Mouse (Mus musculus) stomach, embryonic 14.5 days (tissue): ENCODE results near the gene Slc34a2. TPM values are rescaled to one million over a fixed set of nuclear protein-coding genes. Genes with fewer than 3 reads are reported as not detected.

Experiments
- ATAC-seq: fragments of 200-750 bp; cut with Nextera tagmentation; 2 replicates; pipeline ENCODE4 v1.8.0; 2017; ENCODE audit warnings: low read depth, moderate TSS enrichment; ENCODE audit not compliant: insufficient number of reproducible peaks, insufficient read depth, low FRiP score
- H3K27ac ChIP-seq: fragments of 300-500 bp; sonication (generic); 2 replicates; pipeline ENCODE4 v1.5.1; 2014; ENCODE audit warnings: mild to moderate bottlenecking, low read length, moderate library complexity, mixed read lengths
- H3K27me3 ChIP-seq: fragments of 300-500 bp; sonication (generic); 2 replicates; pipeline ENCODE4 v1.6.1; 2014; ENCODE audit warnings: low read length, control low read depth, mixed read lengths; ENCODE audit not compliant: control insufficient read depth, insufficient read depth
- H3K36me3 ChIP-seq: fragments of 300-500 bp; sonication (generic); 2 replicates; pipeline ENCODE4 v1.6.1; 2014; ENCODE audit warnings: mild to moderate bottlenecking, control low read depth, low read length, moderate library complexity, mixed read lengths; ENCODE audit not compliant: control insufficient read depth, insufficient read depth
- H3K4me1 ChIP-seq: fragments of 300-500 bp; sonication (generic); 2 replicates; pipeline ENCODE4 v1.6.1; 2014; ENCODE audit warnings: low read length, control low read depth, mixed read lengths; ENCODE audit not compliant: control insufficient read depth, insufficient read depth
- H3K4me2 ChIP-seq: fragments of 300-500 bp; sonication (generic); replicated peaks from 2 replicates; pipeline ENCODE4 v1.6.1; 2014; ENCODE audit warnings: low read depth, low read length, control low read depth
- H3K4me3 ChIP-seq: fragments of 300-500 bp; sonication (generic); 2 replicates; pipeline ENCODE4 v1.5.1; 2014; ENCODE audit warnings: low read depth, low read length, control low read depth
- H3K9ac ChIP-seq: fragments of 300-500 bp; sonication (generic); replicated peaks from 2 replicates; pipeline ENCODE4 v1.6.1; 2014; ENCODE audit warnings: low read depth, mild to moderate bottlenecking, control low read depth, low read length, moderate library complexity, mixed read lengths
- H3K9me3 ChIP-seq: fragments of 300-500 bp; sonication (generic); 2 replicates; pipeline ENCODE4 v1.6.1; 2016; ENCODE audit warnings: low read depth, low read length, control low read depth; ENCODE audit not compliant: control insufficient read depth
- WGBS: fragments of 180-500 bp; shearing (Covaris S2); extraction: QIAGEN DNeasy Blood & Tissue Kit; methylation state at CpG from one replicate; pipeline ENCODE4 v1.1.7; 2014; 5-methylcytosine and 5-hydroxymethylcytosine counted together
- polyA plus RNA-seq: library from polyadenylated mRNA; unstranded; fragments of >200 nt; fragmentation: Nextera tagmentation; extraction: Ambion mirVana; gene quantifications from 2 replicates; pipeline ENCODE4 v1.2.1, GENCODE M21; 2014

Gene Slc34a2
- polyA plus RNA-seq, 1 experiment from 2014 or later: not detected

GRCm38 (mm10) chr5:53110225-53110624 lies 72.3 kb downstream of the Slc34a2 start:
- Histone ChIP-seq H3K27ac (no peak overlapping the region), H3K36me3 (no peaks in the 10 kb centered on the region), H3K9ac (no peak overlapping the region), H3K27me3 (no peaks in the 10 kb centered on the region), H3K9me3 (no peaks in the 10 kb centered on the region), H3K4me2 (no peak overlapping the region), H3K4me1 (no peaks in the 10 kb centered on the region), H3K4me3 (no peak overlapping the region)
- ATAC-seq: 0 out of 2 replicates have a peak, but pooled peaks have one; percentile 30
- 63% methylated on average over 4 of the region's 4 CpGs for WGBS

GRCm38 (mm10) chr5:53111036-53111435 lies 73.2 kb downstream of the Slc34a2 start:
- no peaks in the 10 kb centered on the region for H3K36me3 ChIP-seq
- no peak overlapping the region for H3K4me3 ChIP-seq
- H3K9me3 ChIP-seq: no peaks in the 10 kb centered on the region
- WGBS: 73% methylated on average over 5 of the region's 5 CpGs
- ATAC-seq: no peak
- no peak overlapping the region for H3K4me2 ChIP-seq
- H3K9ac ChIP-seq: no peak overlapping the region
- H3K4me1 ChIP-seq: no peaks in the 10 kb centered on the region
- H3K27me3 ChIP-seq: no peaks in the 10 kb centered on the region
- H3K27ac ChIP-seq: no peak overlapping the region

GRCm38 (mm10) chr5:53112942-53113341 lies 75.1 kb downstream of the Slc34a2 start:
- no peaks in the 10 kb centered on the region for H3K27me3 ChIP-seq
- 87% methylated on average over 5 of the region's 5 CpGs for WGBS
- no peaks in the 10 kb centered on the region for H3K9me3 ChIP-seq
- H3K4me1 ChIP-seq: no peaks in the 10 kb centered on the region
- H3K27ac ChIP-seq: no peak overlapping the region
- no peak overlapping the region for H3K9ac ChIP-seq
- H3K4me3 ChIP-seq: no peak overlapping the region
- no peaks in the 10 kb centered on the region for H3K36me3 ChIP-seq
- H3K4me2 ChIP-seq: no peak overlapping the region
- no peak for ATAC-seq

GRCm38 (mm10) chr5:53114616-53115267 lies 76.9 kb downstream of the Slc34a2 start:
- no peak for ATAC-seq
- Histone ChIP-seq H3K4me2 (no peak overlapping the region), H3K9ac (no peak overlapping the region), H3K36me3 (no peaks in the 10 kb centered on the region), H3K27ac (no peak overlapping the region), H3K27me3 (no peaks in the 10 kb centered on the region), H3K4me1 (no peaks in the 10 kb centered on the region), H3K4me3 (no peak overlapping the region), H3K9me3 (no peaks in the 10 kb centered on the region)
- WGBS: 67% methylated on average over 12 of the region's 12 CpGs

- H3K9ac ChIP-seq: no peak overlapping the region
- no peaks in the 10 kb centered on the region for H3K27me3 ChIP-seq
- no peaks in the 10 kb centered on the region for H3K36me3 ChIP-seq
- no peaks in the 10 kb centered on the region for H3K9me3 ChIP-seq
- no peak overlapping the region for H3K27ac ChIP-seq
- H3K4me3 ChIP-seq: no peak overlapping the region
- 95% methylated on average over 8 of the region's 8 CpGs for WGBS
- H3K4me2 ChIP-seq: no peak overlapping the region
- no peak for ATAC-seq
- H3K4me1 ChIP-seq: no peaks in the 10 kb centered on the region
These were observed 80.3 kb downstream of the Slc34a2 start for GRCm38 (mm10) chr5:53118212-53118611.

- Histone ChIP-seq H3K27me3 (no peaks in the 10 kb centered on the region), H3K9ac (no peak overlapping the region), H3K27ac (no peak overlapping the region), H3K36me3 (no peaks in the 10 kb centered on the region), H3K9me3 (no peaks in the 10 kb centered on the region), H3K4me1 (no peaks in the 10 kb centered on the region), H3K4me3 (no peak overlapping the region), H3K4me2 (no peak overlapping the region)
- no peak for ATAC-seq
- 56% methylated on average over 3 of the region's 3 CpGs for WGBS
These were observed 81.8 kb downstream of the Slc34a2 start for GRCm38 (mm10) chr5:53119689-53120088.

Other genes with a start within 250 kb of the Slc34a2 start
- 98.7 and 110 TPM in 2 replicates for gene Anapc4, start 204.1 kb upstream of the Slc34a2 start, polyA plus RNA-seq
- 7.3 and 7.5 TPM in 2 replicates for gene Sel1l3, start 175.8 kb downstream of the Slc34a2 start, polyA plus RNA-seq
- 89.7 and 93.6 TPM in 2 replicates for gene Smim20, start 229.0 kb downstream of the Slc34a2 start, polyA plus RNA-seq